Mouse (Mus musculus) cerebellum, adult 2 months (tissue): ENCODE measurements around the gene Gjd2. TPM values are rescaled to one million over a fixed set of nuclear protein-coding genes. Genes with fewer than 3 reads are reported as not detected.

Experiments used
- DNase-seq, 2 experiments: peaks; one replicate each; pipeline ENCODE4 v3.0.0; 2021
- H3K27ac ChIP-seq: fragments of 200-500 bp; 2 replicates; pipeline ENCODE4 v1.5.1; 2012; ENCODE audit warnings: low read length, control low read depth, inconsistent platforms; ENCODE audit not compliant: insufficient read depth
- H3K27me3 ChIP-seq: fragments of 200-500 bp; 2 replicates; pipeline ENCODE4 v1.6.1; 2012; ENCODE audit warnings: inconsistent platforms, mild to moderate bottlenecking, low read length, moderate library complexity; ENCODE audit not compliant: control insufficient read depth, insufficient read depth
- H3K4me1 ChIP-seq: fragments of 200-500 bp; 2 replicates; pipeline ENCODE4 v1.6.1; 2011; ENCODE audit warnings: low read length; ENCODE audit not compliant: control insufficient read depth, insufficient read depth
- H3K4me3 ChIP-seq: fragments of 200-500 bp; replicated peaks from 2 replicates; pipeline ENCODE3; 2011; ENCODE audit warnings: mild to moderate bottlenecking, low read depth, low read length, control low read depth; ENCODE audit not compliant: insufficient read depth
- CTCF ChIP-seq: fragments of 200-500 bp; IDR thresholded peaks from 2 replicates; pipeline ENCODE4 v1.5.1; 2011; ENCODE audit warnings: low read depth, mild to moderate bottlenecking, control low read depth, low read length, moderate library complexity, borderline replicate concordance; ENCODE audit not compliant: insufficient read depth
- POLR2A ChIP-seq: fragments of 200-500 bp; IDR thresholded peaks from 2 replicates; pipeline ENCODE4 v1.6.1; 2011; ENCODE audit warnings: low read length, control low read depth, borderline replicate concordance; ENCODE audit not compliant: insufficient read depth
- WGBS: fragments of 180-500 bp; shearing (Covaris S2); methylation state at CpG from one replicate; pipeline ENCODE4 v1.1.7; 2018; 5-methylcytosine and 5-hydroxymethylcytosine counted together
- polyA plus RNA-seq: library from polyadenylated mRNA; depleted of rRNA; stranded (reverse); fragments of >200 nt; gene quantifications from 2 replicates; pipeline ENCODE4 v1.2.3, GENCODE M21; 2012; rRNA removed

The Gjd2 gene
- 12.3 and 12.8 TPM in 2 replicates for polyA plus RNA-seq

GRCm38 (mm10) chr2:114013295-114013771 is at the start of gene Gjd2:
Gjd2 (minus strand) TSS chr2:114013619.
- Histone ChIP-seq H3K4me1 (no peaks in the 10 kb centered on the region), H3K27ac (no peak within 1 kb of the TSS), H3K4me3 (peak within 1 kb of the TSS; percentile 67), H3K27me3 (no peaks in the 10 kb centered on the region)
- under 1% methylated on average over 60 of the region's 60 CpGs for WGBS
- peak; percentile 23 to 46 for DNase-seq
- TF ChIP-seq POLR2A (no peak), CTCF (no peak)

- no peak for TF ChIP-seq POLR2A
- no peak for TF ChIP-seq CTCF
- DNase-seq: no peak
- Histone ChIP-seq H3K27ac (no peak overlapping the region), H3K4me3 (no peak overlapping the region), H3K4me1 (peaks cover 7% of the 10 kb centered on the region; the same call in 1 of the 2 replicates), H3K27me3 (no peaks in the 10 kb centered on the region)
- 72% methylated on average over 6 of the region's 6 CpGs for WGBS
Measured at GRCm38 (mm10) chr2:114060071-114060591, 46.7 kb upstream of the Gjd2 start.

- TF ChIP-seq POLR2A: no peak
- no peaks in the 10 kb centered on the region for H3K27me3 ChIP-seq
- DNase-seq: no peak
- WGBS: 93% methylated on average over 1 of the region's 1 CpGs
- H3K27ac ChIP-seq: no peak overlapping the region
- H3K4me1 ChIP-seq: peaks cover 7% of the 10 kb centered on the region; the same call in 1 of the 2 replicates
- H3K4me3 ChIP-seq: no peak overlapping the region
Measured at GRCm38 (mm10) chr2:114059608-114060007, 46.2 kb upstream of the Gjd2 start.

- Histone ChIP-seq H3K4me3 (no peak overlapping the region), H3K27me3 (no peaks in the 10 kb centered on the region), H3K4me1 (peaks cover 7% of the 10 kb centered on the region; the same call in 1 of the 2 replicates), H3K27ac (0 out of 2 replicates have a peak overlapping the region, but pooled peaks have one; percentile 13)
- TF ChIP-seq POLR2A (no peak), CTCF (no peak)
- peak in 1 of 2 experiments; percentile 5 for DNase-seq
- 84% methylated on average over 10 of the region's 10 CpGs for WGBS
Measured at GRCm38 (mm10) chr2:114058226-114058796, 44.9 kb upstream of the Gjd2 start.

DNA sequence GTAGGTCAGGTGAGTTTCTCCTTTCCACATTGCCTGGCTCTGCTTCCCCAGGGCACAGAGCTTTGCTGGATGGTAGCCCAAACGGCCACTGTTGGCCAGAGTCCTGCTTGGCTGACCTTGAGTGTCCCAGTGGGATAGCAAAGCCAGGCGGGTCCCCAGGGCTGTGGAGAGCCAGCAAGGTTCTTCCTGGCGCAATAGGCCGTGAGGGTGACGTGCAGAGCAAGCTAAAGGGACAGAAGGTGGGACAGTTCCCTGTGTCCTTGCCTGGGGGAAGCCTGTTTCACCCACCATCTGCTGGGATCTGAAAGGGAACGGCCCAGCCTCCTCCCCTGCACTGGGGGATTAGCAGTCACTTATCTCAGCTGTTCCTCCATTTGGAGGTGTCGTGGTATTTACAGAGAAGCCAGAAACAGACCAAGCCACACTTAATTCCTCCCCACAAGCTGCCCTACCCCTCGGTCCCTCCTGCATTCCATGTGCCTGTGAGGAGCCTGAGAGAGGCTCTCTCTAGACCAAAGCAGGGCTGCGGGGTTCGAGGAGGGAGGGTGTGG is 44.0 kb upstream of the Gjd2 start:
- 7% methylated on average over 10 of the region's 10 CpGs for WGBS
- no peak overlapping the region for H3K4me3 ChIP-seq
- TF ChIP-seq POLR2A (no peak), CTCF (no peak)
- no peak overlapping the region for H3K27ac ChIP-seq
- no peaks in the 10 kb centered on the region for H3K27me3 ChIP-seq
- peaks cover 7% of the 10 kb centered on the region; the same call in 1 of the 2 replicates for H3K4me1 ChIP-seq
- peak; percentile 71 to 76 for DNase-seq

- WGBS: 88% methylated on average over 4 of the region's 4 CpGs
- no peak for TF ChIP-seq POLR2A
- no peak for TF ChIP-seq CTCF
- Histone ChIP-seq H3K4me1 (peaks cover 7% of the 10 kb centered on the region; the same call in 1 of the 2 replicates), H3K4me3 (no peak overlapping the region), H3K27ac (no peak overlapping the region), H3K27me3 (no peaks in the 10 kb centered on the region)
- no peak for DNase-seq
Measured at GRCm38 (mm10) chr2:114054129-114054528, 40.7 kb upstream of the Gjd2 start.

GRCm38 (mm10) chr2:114052696-114053598 is 39.5 kb upstream of the Gjd2 start, which contains the start of gene Actc1:
Actc1 (minus strand) TSS chr2:114053548.
- Histone ChIP-seq H3K4me1 (peaks cover 7% of the 10 kb centered on the region; the same call in 1 of the 2 replicates), H3K27me3 (no peaks in the 10 kb centered on the region), H3K27ac (no peak within 1 kb of the TSS), H3K4me3 (no peak within 1 kb of the TSS)
- 21% methylated on average over 14 of the region's 14 CpGs for WGBS
- no peak for TF ChIP-seq CTCF
- TF ChIP-seq POLR2A: no peak
- DNase-seq: no peak

DNA sequence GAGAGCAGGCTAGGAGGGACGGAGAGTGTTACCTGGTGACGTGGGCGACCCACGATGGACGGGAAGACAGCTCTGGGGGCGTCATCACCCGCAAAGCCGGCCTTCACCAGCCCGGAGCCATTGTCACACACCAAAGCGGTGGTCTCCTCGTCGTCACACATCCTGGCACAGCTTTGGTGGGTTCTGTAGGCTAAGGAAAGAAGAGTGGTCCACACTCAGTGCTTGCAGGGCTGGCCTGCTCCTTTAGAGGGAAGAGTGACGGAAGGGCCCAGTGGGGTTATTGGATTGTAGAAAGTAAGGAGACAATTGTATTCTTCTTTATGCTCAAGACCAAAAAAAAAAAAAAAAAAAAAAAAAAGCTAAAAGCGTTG is 38.4 kb upstream of the Gjd2 start:
- 93% methylated on average over 14 of the region's 14 CpGs for WGBS
- Histone ChIP-seq H3K4me1 (no peaks in the 10 kb centered on the region), H3K27me3 (no peaks in the 10 kb centered on the region), H3K27ac (no peak overlapping the region), H3K4me3 (no peak overlapping the region)
- no peak for DNase-seq
- TF ChIP-seq CTCF (no peak), POLR2A (no peak)
